Mouse (Mus musculus) left cerebral cortex, postnatal 4 days (tissue): ENCODE measurements at regions not wholly inside any gene's neighbourhood (a gene's known extent, or its start where the extent isn't known, plus 50 kb on each side); places are given as distances from the start of the nearest gene placed in this dataset.

Source experiments
- DNase-seq: peaks from one replicate; pipeline ENCODE4 v3.0.0-alpha.2; 2022
- intact Hi-C: fragments of 180-260 bp; cut with DNase I; formaldehyde crosslinking; loops from one replicate; pipeline ENCODE4 v1.15.1; 2025

DNA sequence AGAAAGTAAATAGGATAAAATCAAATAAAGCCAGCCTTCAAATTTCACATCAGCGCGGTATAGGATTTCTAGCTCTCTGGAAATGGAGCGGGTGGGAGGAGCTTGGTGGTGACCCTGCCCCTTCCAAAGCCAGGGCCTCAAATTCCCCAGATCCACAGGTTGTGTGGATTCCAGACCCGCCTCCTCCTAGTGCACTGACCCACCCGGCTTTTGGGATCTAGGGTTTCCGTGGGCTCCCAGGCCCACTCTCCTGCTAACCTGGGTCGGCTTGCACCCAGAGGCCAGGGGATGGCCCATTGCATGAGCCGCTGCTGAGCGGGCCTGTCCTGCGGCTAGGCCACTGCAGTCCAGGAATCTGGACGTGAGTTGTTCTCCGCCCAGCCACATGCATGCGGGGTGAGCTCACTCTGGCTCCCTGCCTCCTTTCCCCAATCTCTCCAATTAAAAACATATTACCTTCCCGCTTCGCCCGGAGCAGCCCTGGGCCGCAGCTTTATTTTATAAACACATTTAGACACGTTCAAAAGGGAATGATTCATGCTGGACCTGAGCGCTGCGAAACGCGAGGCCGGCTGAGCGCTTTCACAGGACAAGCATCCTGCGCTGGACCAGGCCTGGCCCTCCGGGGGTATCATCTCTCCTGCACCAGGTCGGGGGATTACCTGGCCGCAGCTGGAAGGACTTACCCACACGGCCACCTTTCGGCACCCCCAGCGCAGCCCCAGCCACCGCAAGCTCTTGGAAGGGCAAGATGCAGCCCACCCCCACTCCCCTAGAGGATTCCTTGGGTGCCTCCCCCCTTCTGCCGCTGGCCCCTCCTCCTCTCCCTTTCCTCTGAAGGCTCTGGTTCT, 101.2 kb upstream of the Smim23 start:
- intact Hi-C loops: no loop called here
- DNase-seq: no peak

GRCm38 (mm10) chr11:32924932-32925331, 100.5 kb upstream of the Smim23 start:
- DNase-seq: peak; percentile 23
- intact Hi-C loops: no loop called here

GRCm38 (mm10) chr11:32913071-32913470, 88.7 kb upstream of the Smim23 start:
- intact Hi-C loops: no loop called here
- DNase-seq: peak; percentile 67

DNA sequence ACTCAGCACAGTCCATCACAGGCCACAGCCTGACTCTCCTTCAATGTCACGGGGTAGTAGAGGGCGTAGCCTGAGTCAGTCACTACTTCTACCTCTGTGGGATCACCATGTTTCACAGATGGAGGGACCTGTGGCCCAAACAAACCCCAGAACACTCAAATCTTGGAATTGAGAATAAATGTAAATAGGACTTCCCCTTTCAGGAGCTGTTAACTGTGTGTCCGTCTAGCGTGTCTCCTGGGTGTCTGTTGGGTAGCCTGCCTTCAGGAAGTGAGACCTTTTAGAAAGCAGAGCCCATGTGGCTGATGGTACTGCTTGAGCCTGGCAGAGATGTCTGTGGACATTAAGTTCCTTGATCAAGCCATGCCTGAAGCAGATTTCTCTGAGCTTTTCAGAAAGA, 87.4 kb upstream of the Smim23 start:
- intact Hi-C loops: no loop called here
- no peak for DNase-seq

GRCm38 (mm10) chr11:32908723-32909411, 84.5 kb upstream of the Smim23 start:
- DNase-seq: no peak
- intact Hi-C loops: no loop called here

- DNase-seq: no peak
- intact Hi-C loops: no loop called here
These were observed 83.3 kb upstream of the Smim23 start for GRCm38 (mm10) chr11:32907520-32908233.

DNA sequence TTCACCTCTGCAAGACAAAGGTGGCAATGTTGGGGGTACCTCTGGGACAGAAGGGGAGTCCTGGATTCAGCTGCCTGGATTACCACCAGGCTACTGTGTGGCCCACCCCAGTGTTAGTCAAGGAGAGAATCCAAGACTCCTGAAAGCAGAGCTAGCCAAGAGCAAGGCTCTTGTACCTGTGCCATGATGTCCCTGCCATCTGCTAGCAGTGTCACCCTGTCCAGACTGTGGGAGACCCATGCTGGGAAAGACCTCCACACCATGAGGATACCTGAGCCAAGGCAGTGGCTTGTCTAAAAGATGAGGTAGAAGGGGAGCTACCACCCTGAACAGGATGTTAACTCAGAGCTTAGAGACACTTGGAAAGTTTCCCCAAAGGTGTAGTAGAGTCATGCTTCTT, 79.6 kb upstream of the Smim23 start:
- intact Hi-C loops: no loop called here
- no peak for DNase-seq

DNA sequence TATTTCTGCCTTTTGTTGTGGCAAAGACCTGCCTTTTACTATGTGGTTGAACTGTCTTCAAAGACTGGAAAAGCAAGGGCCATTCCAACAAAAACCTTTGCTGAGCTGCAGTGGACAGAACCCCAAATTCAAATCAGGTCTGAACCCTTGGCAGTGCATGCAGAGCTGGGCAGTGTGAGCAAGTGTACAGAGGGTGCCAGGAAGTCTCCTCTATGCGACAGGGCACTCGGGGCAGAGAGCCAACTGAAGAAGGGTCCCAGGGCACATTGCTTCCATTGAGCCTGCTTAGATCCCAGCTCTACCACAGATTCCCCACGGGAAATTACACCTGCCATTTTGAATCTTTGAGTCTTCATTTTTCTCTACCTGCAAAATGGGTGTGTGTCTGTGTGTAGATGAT, 79.0 kb upstream of the Smim23 start:
- peak; percentile 55 for DNase-seq
- intact Hi-C loops: no loop called here

DNA sequence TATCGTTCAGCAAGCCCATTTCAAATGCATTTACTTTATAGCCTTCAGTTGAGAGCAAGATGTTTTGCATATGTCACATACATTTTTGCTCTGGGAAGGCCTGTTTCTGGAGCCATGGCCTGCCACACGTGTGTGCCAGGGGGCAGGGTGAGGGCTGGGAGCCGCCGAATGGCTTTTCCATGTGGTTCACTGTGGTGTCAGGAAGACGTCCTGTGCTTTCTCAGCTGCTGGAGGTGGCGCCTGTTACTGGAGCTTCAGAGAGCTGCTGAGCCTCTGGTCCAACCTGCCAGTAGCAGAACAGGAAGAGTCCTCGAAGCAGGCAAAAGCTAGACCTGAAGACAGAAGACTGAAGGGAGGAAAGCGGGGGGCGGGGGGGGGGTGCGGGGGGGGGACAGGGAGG, 78.5 kb upstream of the Smim23 start:
- intact Hi-C loops: no loop called here
- DNase-seq: no peak

DNA sequence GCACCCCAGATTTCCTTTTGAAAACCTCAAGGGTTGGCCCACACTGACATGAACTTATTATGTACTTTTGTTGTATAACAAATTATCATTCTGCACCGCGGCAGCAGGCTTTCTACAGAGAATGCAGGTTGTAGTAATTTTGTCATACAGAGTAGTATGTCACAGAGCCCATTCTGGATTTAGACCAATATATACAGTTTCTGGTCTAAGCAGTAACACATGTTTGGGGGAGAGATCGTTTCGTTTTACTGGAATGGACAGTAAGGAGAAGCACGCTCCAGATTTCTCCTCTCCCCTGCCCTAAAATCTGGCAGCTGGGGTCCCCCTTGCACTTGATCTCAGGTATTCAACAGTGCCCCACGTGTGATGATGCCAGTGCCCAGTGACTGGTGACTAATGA, 76.0 kb upstream of the Smim23 start:
- DNase-seq: no peak
- intact Hi-C loops: no loop called here

GRCm38 (mm10) chr11:32899604-32900216, 75.3 kb upstream of the Smim23 start:
- no peak for DNase-seq
- intact Hi-C loops: no loop called here

DNA sequence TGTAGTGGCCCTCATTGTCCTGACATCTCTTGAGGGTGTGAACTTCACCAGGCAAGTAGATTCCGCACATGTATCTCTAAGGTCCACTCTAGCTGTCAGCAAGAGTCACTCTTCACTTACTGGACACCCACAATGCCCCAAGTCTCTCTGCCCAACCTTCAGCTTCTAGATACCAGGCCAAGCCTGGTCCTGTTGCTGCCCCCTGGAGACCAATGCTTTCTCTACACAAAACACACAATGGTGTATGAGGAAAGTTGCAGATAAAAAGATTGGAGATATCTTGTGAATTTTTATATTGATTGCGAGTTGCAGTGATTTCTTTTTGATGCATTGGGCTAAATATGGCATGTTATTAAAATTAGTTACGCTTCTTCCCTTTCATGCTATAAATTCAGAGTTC, 71.0 kb upstream of the Smim23 start:
- DNase-seq: no peak
- intact Hi-C loops: no loop called here

- intact Hi-C loops: no loop called here
- no peak for DNase-seq
These were observed 68.9 kb upstream of the Smim23 start for GRCm38 (mm10) chr11:32893146-32893903.

GRCm38 (mm10) chr11:32892496-32892895, 68.1 kb upstream of the Smim23 start:
- intact Hi-C loops: no loop called here
- DNase-seq: no peak

DNA sequence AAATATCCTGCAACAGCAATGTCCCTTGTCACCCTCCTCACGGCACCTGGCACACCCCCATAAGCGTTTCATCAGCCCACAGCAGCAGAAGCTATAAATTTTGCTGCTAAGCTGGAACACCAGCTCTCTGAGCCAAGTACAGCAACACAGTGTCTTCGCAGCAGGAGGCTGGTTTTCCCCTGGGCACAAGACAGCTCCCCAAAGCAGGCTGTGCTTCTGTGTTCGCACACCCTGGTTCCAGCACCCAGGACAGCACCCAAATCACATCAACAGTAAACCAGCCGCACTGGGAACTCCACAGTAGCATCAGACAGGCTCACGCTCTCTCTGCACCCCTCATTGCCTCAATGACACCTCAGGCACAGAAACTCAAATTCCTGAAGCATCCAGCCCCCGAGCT, 64.8 kb upstream of the Smim23 start:
- intact Hi-C loops: no loop called here
- no peak for DNase-seq

- intact Hi-C loops: no loop called here
- DNase-seq: no peak
These were observed 60.3 kb upstream of the Smim23 start for GRCm38 (mm10) chr11:32884744-32885143.

- intact Hi-C loops: no loop called here
- DNase-seq: no peak
These were observed 58.9 kb upstream of the Smim23 start for GRCm38 (mm10) chr11:32883062-32883852.

DNA sequence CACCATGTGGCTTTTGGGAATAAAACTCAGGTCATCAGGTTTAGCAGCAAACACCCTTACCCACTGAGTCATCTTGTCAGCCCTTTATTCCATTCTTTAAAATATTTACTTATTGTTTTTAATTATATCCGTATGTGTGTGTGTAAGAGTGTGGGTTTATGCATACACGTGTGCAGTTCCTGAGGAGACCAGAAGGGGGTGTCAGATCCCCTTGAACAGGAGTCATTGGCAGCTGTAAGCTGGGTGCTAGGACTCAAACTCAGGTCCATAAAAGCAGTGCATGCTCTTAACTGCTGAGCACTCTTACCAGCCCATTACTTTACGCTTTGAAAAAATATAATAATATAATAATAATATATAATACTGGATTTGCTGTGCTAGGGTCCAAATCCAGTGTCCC, 54.6 kb upstream of the Smim23 start:
- intact Hi-C loops: no loop called here
- DNase-seq: no peak
